Mouse (Mus musculus) MEL-GATA-1-ER (cell line): Measurements from ENCODE around the gene Slc7a12.

Source experiments
- DNase-seq: peaks from one replicate; pipeline ENCODE4 v3.0.0-alpha.2; 2012; ENCODE audit warnings: low read depth; ENCODE audit errors: extremely low read depth

Slc7a12 gene

GRCm38 (mm10) chr3:14480397-14480796, at the start of gene Slc7a12:
TSS of gene Slc7a12 (plus strand) at chr3:14480697.
- DNase-seq = no peak

- DNase-seq = no peak
Observed at GRCm38 (mm10) chr3:14432381-14432780, 48.1 kb upstream of the Slc7a12 start.

GRCm38 (mm10) chr3:14446015-14446414, 34.5 kb upstream of the Slc7a12 start:
- no peak for DNase-seq

GRCm38 (mm10) chr3:14446691-14447090, 33.8 kb upstream of the Slc7a12 start:
- DNase-seq = no peak
